Mouse (Mus musculus): ENCODE data around the gene Ncor2. TPM values are rescaled to one million over a fixed set of nuclear protein-coding genes. Genes with fewer than 3 reads are reported as not detected.

The Ncor2 gene
- total and polyA plus RNA-seq, 3 experiments: 5.0 to 46.8 TPM; not detected in 1

GRCm38 (mm10) chr5:125172831-125173615 lies 6.0 kb downstream of the Ncor2 start:
- peaks cover 86% of the 10 kb centered on the region for H3K79me2 ChIP-seq (ENCODE audit: control insufficient read depth, insufficient read depth, low read length, poor library complexity)
- H3K4me1 ChIP-seq (ENCODE audit: control insufficient read depth in 1 of 2, insufficient read depth in 2 of 2, low read length in 2 of 2): 0 out of 4 replicates have a peak, but pooled peaks cover 0 to 7% of the 10 kb centered on the region in 2 experiments
- H3K27me3 ChIP-seq (ENCODE audit: control insufficient read depth in 1 of 2, insufficient read depth in 2 of 2, low read length in 2 of 2): no peaks in the 10 kb centered on the region
- H3K4me3 ChIP-seq (ENCODE audit: control insufficient read depth in 1 of 2, insufficient read depth in 1 of 2, low read depth in 2 of 2, low read length in 2 of 2): no peak overlapping the region
- TF ChIP-seq TAL1 (IDR thresholded peaks at IDR 0.05; ENCODE audit: low read length) (no peak), GATA1 (IDR thresholded peaks at IDR 0.05; ENCODE audit: low read depth, low read length) (no peak), POLR2AphosphoS5 (IDR thresholded peaks at IDR 0.05; ENCODE audit: borderline replicate concordance, low read depth, low read length) (no peak), POLR2A (IDR thresholded peaks at IDR 0.05; ENCODE audit: control insufficient read depth in 1 of 2, insufficient read depth in 1 of 2, low read depth in 1 of 2, low read length in 2 of 2, poor library complexity in 1 of 2) (no peak)
- H3K9ac ChIP-seq (ENCODE audit: control insufficient read depth, low read depth, low read length, poor library complexity, severe bottlenecking): no peak overlapping the region
- no peaks in the 10 kb centered on the region for H3K9me3 ChIP-seq (replicated peaks; ENCODE audit: insufficient read depth, low read length)
- DNase-seq (ENCODE audit: low read depth, low spot score): no peak
- H3K36me3 ChIP-seq (ENCODE audit: control insufficient read depth in 1 of 2, insufficient read depth in 2 of 2, low read length in 2 of 2): no peaks in the 10 kb centered on the region
- H3K27ac ChIP-seq (ENCODE audit: control insufficient read depth, low read depth, low read length): no peak overlapping the region

- Histone ChIP-seq H3K36me3 (ENCODE audit: control insufficient read depth in 1 of 2, insufficient read depth in 2 of 2, low read length in 2 of 2) (peaks cover 0 to 4% of the 10 kb centered on the region in 2 experiments; a peak in 2 of 4 replicates), H3K4me1 (ENCODE audit: control insufficient read depth in 1 of 2, insufficient read depth in 2 of 2, low read length in 2 of 2) (peaks cover 0 to 8% of the 10 kb centered on the region in 2 experiments; a peak in 2 of 4 replicates)
- no peak for TF ChIP-seq TAL1 (IDR thresholded peaks at IDR 0.05; ENCODE audit: low read length)
- no peak for TF ChIP-seq NRF1 (IDR thresholded peaks at IDR 0.05; ENCODE audit: insufficient read depth, low read depth, low read length, poor library complexity, severe bottlenecking)
- TF ChIP-seq USF2 (IDR thresholded peaks at IDR 0.05; ENCODE audit: borderline replicate concordance in 1 of 2, insufficient read depth in 1 of 2, low read depth in 1 of 2, low read length in 2 of 2): no peak
- no peak for TF ChIP-seq JUND (IDR thresholded peaks at IDR 0.05; ENCODE audit: low read depth, low read length)
- TF ChIP-seq UBTF (IDR thresholded peaks at IDR 0.05; ENCODE audit: borderline replicate concordance, insufficient read depth, low read depth, low read length): no peak
- no peak for TF ChIP-seq E2F4 (IDR thresholded peaks at IDR 0.05; ENCODE audit: borderline replicate concordance, low read depth, low read length)
- TF ChIP-seq ETS1 (IDR thresholded peaks at IDR 0.05; ENCODE audit: low read depth, low read length): no peak
- TF ChIP-seq NELFE (IDR thresholded peaks at IDR 0.05; ENCODE audit: low read depth, low read length): no peak
- TF ChIP-seq CHD1 (IDR thresholded peaks at IDR 0.05; ENCODE audit: low read depth, low read length): no peak
- TF ChIP-seq MAZ (IDR thresholded peaks at IDR 0.05; ENCODE audit: low read depth, low read length): no peak
- TF ChIP-seq POLR2AphosphoS5 (IDR thresholded peaks at IDR 0.05; ENCODE audit: borderline replicate concordance, low read depth, low read length): no peak
- no peak for TF ChIP-seq MAX (IDR thresholded peaks at IDR 0.05; ENCODE audit: low read length)
- no peak for TF ChIP-seq POLR2A (IDR thresholded peaks at IDR 0.05; ENCODE audit: control insufficient read depth in 1 of 2, insufficient read depth in 1 of 2, low read depth in 1 of 2, low read length in 2 of 2, poor library complexity in 1 of 2)
- no peak for TF ChIP-seq ZC3H11A (IDR thresholded peaks at IDR 0.05; ENCODE audit: low read depth, low read length)
These were observed 7.8 kb downstream of the Ncor2 start for GRCm38 (mm10) chr5:125171259-125171658.

More at GRCm38 (mm10) chr5:125171259-125171658, 7.8 kb downstream of the Ncor2 start:
- H3K9me3 ChIP-seq (replicated peaks; ENCODE audit: insufficient read depth, low read length): no peaks in the 10 kb centered on the region
- H3K9ac ChIP-seq (ENCODE audit: control insufficient read depth, low read depth, low read length, poor library complexity, severe bottlenecking): no peak overlapping the region
- no peaks in the 10 kb centered on the region for H3K27me3 ChIP-seq (ENCODE audit: control insufficient read depth in 1 of 2, insufficient read depth in 2 of 2, low read length in 2 of 2)
- H3K79me2 ChIP-seq (ENCODE audit: control insufficient read depth, insufficient read depth, low read length, poor library complexity): peaks cover 84% of the 10 kb centered on the region
- H3K4me3 ChIP-seq (ENCODE audit: control insufficient read depth in 1 of 2, insufficient read depth in 1 of 2, low read depth in 2 of 2, low read length in 2 of 2): no peak overlapping the region
- H3K27ac ChIP-seq (ENCODE audit: control insufficient read depth, low read depth, low read length): no peak overlapping the region
- no peak for DNase-seq (ENCODE audit: low read depth, low spot score)
